Mouse (Mus musculus) neutrophil, adult 65 days (primary cell): ENCODE data around the gene Phf11c. TPM values are rescaled to one million over a fixed set of nuclear protein-coding genes. Genes with fewer than 3 reads are reported as not detected.

ENCODE experiments used
- total RNA-seq: library from RNA; stranded (reverse); gene quantifications from 2 replicates; pipeline ENCODE4 v1.2.4, GENCODE M21; 2023

Gene Phf11c
- total RNA-seq, result 0.32 and 0.84 TPM in 2 replicates

GRCm38 (mm10) chr14:59395281-59395680 lies at the start of gene Phf11c:
Gene Phf11c, minus strand, starts transcription at chr14:59395381.

DNA sequence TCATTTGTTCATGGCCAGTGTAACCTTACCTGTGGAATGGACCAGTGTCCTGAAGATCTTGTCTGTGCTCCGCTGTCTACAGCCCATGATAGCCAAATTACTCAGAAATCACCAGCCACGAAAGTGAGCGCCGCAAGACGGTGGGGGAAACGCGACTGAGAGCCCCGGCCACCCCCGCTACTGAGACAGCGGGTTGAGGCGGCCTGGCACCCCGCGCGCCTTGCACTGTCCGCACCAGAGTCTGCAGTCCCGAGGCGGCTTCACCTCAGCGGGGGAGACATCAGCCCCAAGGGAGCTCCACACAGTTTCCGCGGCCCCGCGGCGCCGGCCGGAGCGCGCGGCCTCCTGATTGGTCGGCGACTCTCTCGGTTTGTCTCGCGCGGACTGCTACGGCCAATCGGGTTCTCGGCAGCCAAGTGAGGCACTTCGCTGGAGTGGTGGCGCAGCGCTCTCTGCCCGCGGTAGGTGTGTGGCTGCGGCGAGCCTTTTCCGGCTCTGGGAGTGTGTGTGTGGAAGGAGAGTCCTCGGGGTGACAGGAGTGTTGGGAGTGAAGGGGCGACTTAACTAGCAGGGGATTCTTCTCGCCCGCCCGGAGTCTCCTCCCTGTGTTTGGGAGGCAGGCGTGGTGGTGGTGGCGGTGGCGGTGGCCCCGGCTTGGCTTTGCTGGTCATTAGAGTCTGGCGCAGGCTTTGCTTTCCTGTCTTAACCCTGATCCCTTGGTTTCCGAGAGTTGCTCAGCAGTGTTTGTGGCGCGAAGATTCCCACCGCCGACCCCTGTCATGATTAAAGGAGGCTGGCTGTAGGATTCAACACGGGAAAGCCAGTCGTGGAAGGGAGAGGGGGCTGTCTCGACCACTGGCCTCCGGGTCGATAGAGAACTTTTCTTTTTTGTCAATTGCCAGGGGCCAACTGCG lies 45.6 kb upstream of the Phf11c start, which contains the start of the genes Setdb2 and Cab39l:
Gene Setdb2, minus strand, starts transcription at position 327 of the 914 bp plus-strand sequence.
Gene Cab39l, plus strand, starts transcription at position 415 of the 914 bp plus-strand sequence.

DNA sequence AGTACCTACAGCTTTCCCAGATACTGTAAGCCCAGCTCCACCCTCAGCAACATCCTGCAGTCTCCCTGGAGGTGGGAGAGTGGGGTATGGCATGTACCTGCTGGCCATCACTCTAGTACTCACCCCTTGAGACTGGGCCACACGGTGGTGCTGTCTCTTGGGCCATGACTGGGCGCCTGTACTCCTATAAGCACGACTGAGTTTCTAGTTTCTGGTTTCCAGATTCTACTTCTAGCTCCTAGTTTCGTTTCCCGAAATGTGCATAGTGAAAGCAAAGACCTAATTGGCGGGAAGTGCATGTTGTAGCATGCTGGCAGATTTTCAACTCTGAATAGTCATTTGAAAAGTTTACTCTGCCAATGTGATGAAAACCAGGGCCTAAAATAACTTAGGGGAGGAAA lies 29.9 kb downstream of the Phf11c start, which contains the start of gene Phf11d:
Gene Phf11d, minus strand, starts transcription at position 227 of the 401 bp plus-strand sequence.

GRCm38 (mm10) chr14:59341189-59341588 lies 54.0 kb downstream of the Phf11c start, which contains the start of gene Phf11b:
Gene Phf11b, minus strand, starts transcription at chr14:59341351.

Other genes starting within 250 kb of the Phf11c start
- gene Gm5142, start 216.6 kb downstream of the Phf11c start, total RNA-seq, result not detected in 2 replicates
- 7.1 and 8.9 TPM in 2 replicates for gene Rcbtb1, start 194.2 kb downstream of the Phf11c start, total RNA-seq
- not detected in 2 replicates for gene Gm6904, start 135.2 kb downstream of the Phf11c start, total RNA-seq
- 0.59 TPM in 1 of 2 replicates, not detected in the other for gene Phf11a, start 97.9 kb downstream of the Phf11c start, total RNA-seq
- 1.3 and 6.2 TPM in 2 replicates for gene Phf11b, start 54.0 kb downstream of the Phf11c start, total RNA-seq
- gene Phf11d, start 29.9 kb downstream of the Phf11c start, total RNA-seq, result 1.3 and 3.2 TPM in 2 replicates
- 12.5 and 12.7 TPM in 2 replicates for gene Setdb2, start 45.5 kb upstream of the Phf11c start, total RNA-seq
- gene Cab39l, start 45.6 kb upstream of the Phf11c start, total RNA-seq, result 8.7 and 12.9 TPM in 2 replicates
- 61.9 and 96.2 TPM in 2 replicates for gene Cdadc1, start 202.6 kb upstream of the Phf11c start, total RNA-seq
- gene Shisa2, start 229.9 kb upstream of the Phf11c start, total RNA-seq, result 0.19 TPM in 1 of 2 replicates, not detected in the other